Mouse (Mus musculus) brain, embryonic 14.5 days (tissue): ENCODE data around the gene Gm28230.

Source experiments
- CTCF ChIP-seq: fragments of 200-500 bp; IDR thresholded peaks from 2 replicates; pipeline ENCODE4 v1.5.1; 2012; ENCODE audit warnings: inconsistent platforms, mild to moderate bottlenecking, moderate library complexity, borderline replicate concordance; ENCODE audit not compliant: insufficient read depth, insufficient read length; ENCODE audit errors: extremely low read depth
- POLR2A ChIP-seq: fragments of 200-500 bp; IDR thresholded peaks from 2 replicates; pipeline ENCODE4 v1.6.1; 2012; ENCODE audit warnings: mild to moderate bottlenecking, inconsistent platforms, borderline replicate concordance; ENCODE audit not compliant: poor library complexity, insufficient read depth, insufficient read length, severe bottlenecking; ENCODE audit errors: extremely low read depth

GRCm38 (mm10) chr2:74762522-74763244 is 36.2 kb downstream of the Gm28230 start, which contains the start of gene Hoxd1:
- TF ChIP-seq CTCF (no peak), POLR2A (no peak)
